Mouse (Mus musculus) spleen, adult 2 months (tissue): ENCODE measurements around the gene Ankrd31. TPM values are rescaled to one million over a fixed set of nuclear protein-coding genes. Genes with fewer than 3 reads are reported as not detected.

Source experiments
- DNase-seq, 2 experiments: peaks; one replicate each; pipeline versions ENCODE4 v3.0.0 to v3.0.0-alpha.2; 2012 to 2021; ENCODE audit warnings: low spot score in 2 of 2, low read depth in 1 of 2
- H3K27ac ChIP-seq: fragments of 200-500 bp; 2 replicates; pipeline ENCODE4 v1.5.1; 2012; ENCODE audit warnings: low read length, inconsistent platforms; ENCODE audit not compliant: insufficient read depth
- H3K27me3 ChIP-seq: fragments of 200-500 bp; 2 replicates; pipeline ENCODE4 v1.6.1; 2012; ENCODE audit warnings: mild to moderate bottlenecking, moderate library complexity, low read length, inconsistent platforms; ENCODE audit not compliant: control insufficient read depth, insufficient read depth
- H3K36me3 ChIP-seq: fragments of 200-500 bp; 2 replicates; pipeline ENCODE4 v1.6.1; 2012; ENCODE audit warnings: mild to moderate bottlenecking, low read length, inconsistent platforms; ENCODE audit not compliant: control insufficient read depth, insufficient read depth
- H3K4me1 ChIP-seq: fragments of 200-500 bp; 2 replicates; pipeline ENCODE4 v1.6.1; 2011; ENCODE audit warnings: inconsistent platforms; ENCODE audit not compliant: control insufficient read depth, insufficient read depth, insufficient read length
- H3K4me3 ChIP-seq: fragments of 200-500 bp; 2 replicates; pipeline ENCODE4 v1.5.1; 2011; ENCODE audit warnings: mild to moderate bottlenecking, inconsistent platforms; ENCODE audit not compliant: insufficient read depth, insufficient read length; ENCODE audit errors: extremely low read depth
- CTCF ChIP-seq: fragments of 200-500 bp; IDR thresholded peaks from 2 replicates; pipeline ENCODE4 v1.5.1; 2011; ENCODE audit warnings: mild to moderate bottlenecking, inconsistent platforms; ENCODE audit not compliant: insufficient read depth, insufficient read length, insufficient replicate concordance; ENCODE audit errors: extremely low read depth
- POLR2A ChIP-seq: fragments of 200-500 bp; IDR thresholded peaks from 2 replicates; pipeline ENCODE4 v1.6.1; 2011; ENCODE audit warnings: low read depth, low read length, inconsistent platforms
- WGBS: fragments of 180-500 bp; shearing (Covaris S2); methylation state at CpG from one replicate; pipeline ENCODE4 v1.1.7; 2018; 5-methylcytosine and 5-hydroxymethylcytosine counted together
- polyA plus RNA-seq: library from polyadenylated mRNA; depleted of rRNA; stranded (reverse); fragments of >200 nt; gene quantifications from 2 replicates; pipeline ENCODE4 v1.2.3, GENCODE M21; 2012

Ankrd31 gene
- polyA plus RNA-seq, 1 experiment: not detected

DNA sequence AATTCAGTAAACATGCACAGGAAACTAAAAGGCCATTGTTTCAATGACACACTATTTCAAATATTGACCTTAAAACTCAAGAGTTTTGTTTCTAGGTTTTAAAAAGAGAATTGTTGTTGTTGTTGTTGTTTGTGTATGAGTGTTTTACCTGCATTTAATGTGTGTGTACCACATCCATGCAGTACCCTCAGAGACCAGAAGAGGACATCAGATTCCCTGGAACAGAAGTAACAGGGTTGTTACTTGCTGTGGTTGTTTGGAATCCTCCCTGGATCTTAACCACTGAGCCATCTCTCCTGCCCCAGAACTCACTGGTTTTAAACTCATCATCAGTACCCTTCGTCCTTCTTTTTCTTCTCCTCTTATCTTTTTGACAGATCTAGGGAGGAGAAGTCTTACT is 105.2 kb downstream of the Ankrd31 start:
- no peak for DNase-seq
- 66% methylated on average over 1 of the region's 1 CpGs for WGBS
- no peak overlapping the region for H3K4me3 ChIP-seq
- TF ChIP-seq POLR2A (no peak), CTCF (no peak)
- H3K27ac ChIP-seq: no peak overlapping the region
- H3K4me1 ChIP-seq: no peaks in the 10 kb centered on the region
- H3K27me3 ChIP-seq: no peaks in the 10 kb centered on the region
- H3K36me3 ChIP-seq: no peaks in the 10 kb centered on the region

DNA sequence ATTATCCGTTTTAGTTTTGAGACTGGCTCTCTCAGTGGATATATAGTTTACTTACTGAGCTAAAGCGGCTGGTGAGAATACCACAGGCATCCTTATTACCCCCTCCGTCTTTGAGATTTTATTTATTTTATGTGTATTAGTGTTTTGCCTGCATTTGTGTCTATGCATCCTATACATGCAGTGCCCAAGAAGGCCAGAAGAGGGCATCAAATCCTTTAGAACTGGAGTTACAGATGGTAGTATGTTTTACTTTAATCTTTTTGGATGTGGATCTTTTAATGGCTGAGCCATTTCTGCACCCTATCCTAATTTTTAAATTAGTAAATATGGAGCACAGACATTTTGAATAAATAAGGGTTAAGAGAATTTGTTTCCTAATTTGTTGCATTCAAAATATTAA is 107.1 kb downstream of the Ankrd31 start:
- Histone ChIP-seq H3K27ac (no peak overlapping the region), H3K4me1 (no peaks in the 10 kb centered on the region), H3K36me3 (no peaks in the 10 kb centered on the region), H3K27me3 (no peaks in the 10 kb centered on the region), H3K4me3 (no peak overlapping the region)
- no peak for TF ChIP-seq CTCF
- TF ChIP-seq POLR2A: no peak
- peak; percentile 4 to 21 for DNase-seq
- WGBS: 22% methylated on average over 3 of the region's 3 CpGs

DNA sequence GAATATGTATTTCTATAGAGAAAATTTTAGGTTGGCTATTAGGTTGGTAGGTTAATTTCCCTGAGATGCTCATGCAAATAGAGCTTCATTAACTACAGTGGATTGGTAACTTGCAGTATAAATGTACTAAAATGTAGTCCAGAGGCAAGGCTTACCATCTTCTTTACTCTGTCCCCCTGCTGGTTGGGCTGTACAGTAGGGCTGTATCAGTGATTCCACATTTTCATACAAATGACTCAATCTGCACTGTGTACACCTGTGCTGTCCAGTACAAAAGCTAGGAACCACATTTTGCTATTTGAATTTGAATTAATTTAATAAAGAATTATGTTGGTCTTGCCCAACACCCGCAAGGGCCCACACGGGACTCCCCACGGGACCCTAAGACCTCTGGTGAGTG is 111.1 kb downstream of the Ankrd31 start:
- H3K27ac ChIP-seq: no peak overlapping the region
- H3K4me3 ChIP-seq: no peak overlapping the region
- H3K4me1 ChIP-seq: no peaks in the 10 kb centered on the region
- TF ChIP-seq POLR2A (no peak), CTCF (no peak)
- H3K36me3 ChIP-seq: no peaks in the 10 kb centered on the region
- no peak for DNase-seq
- WGBS: 94% methylated on average over 3 of the region's 3 CpGs
- H3K27me3 ChIP-seq: no peaks in the 10 kb centered on the region

- 80% methylated on average over 4 of the region's 4 CpGs for WGBS
- no peaks in the 10 kb centered on the region for H3K4me1 ChIP-seq
Observed at GRCm38 (mm10) chr13:96870742-96871141, 122.7 kb downstream of the Ankrd31 start.

GRCm38 (mm10) chr13:96874071-96874470 is 126.0 kb downstream of the Ankrd31 start:
- H3K27me3 ChIP-seq: no peaks in the 10 kb centered on the region
- TF ChIP-seq POLR2A: no peak
- no peak for TF ChIP-seq CTCF

More at GRCm38 (mm10) chr13:96870742-96871141, 122.7 kb downstream of the Ankrd31 start:
- no peak for TF ChIP-seq CTCF
- no peak for TF ChIP-seq POLR2A
- Histone ChIP-seq H3K36me3 (no peaks in the 10 kb centered on the region), H3K27ac (no peak overlapping the region), H3K4me3 (no peak overlapping the region), H3K27me3 (no peaks in the 10 kb centered on the region)
- no peak for DNase-seq

DNA sequence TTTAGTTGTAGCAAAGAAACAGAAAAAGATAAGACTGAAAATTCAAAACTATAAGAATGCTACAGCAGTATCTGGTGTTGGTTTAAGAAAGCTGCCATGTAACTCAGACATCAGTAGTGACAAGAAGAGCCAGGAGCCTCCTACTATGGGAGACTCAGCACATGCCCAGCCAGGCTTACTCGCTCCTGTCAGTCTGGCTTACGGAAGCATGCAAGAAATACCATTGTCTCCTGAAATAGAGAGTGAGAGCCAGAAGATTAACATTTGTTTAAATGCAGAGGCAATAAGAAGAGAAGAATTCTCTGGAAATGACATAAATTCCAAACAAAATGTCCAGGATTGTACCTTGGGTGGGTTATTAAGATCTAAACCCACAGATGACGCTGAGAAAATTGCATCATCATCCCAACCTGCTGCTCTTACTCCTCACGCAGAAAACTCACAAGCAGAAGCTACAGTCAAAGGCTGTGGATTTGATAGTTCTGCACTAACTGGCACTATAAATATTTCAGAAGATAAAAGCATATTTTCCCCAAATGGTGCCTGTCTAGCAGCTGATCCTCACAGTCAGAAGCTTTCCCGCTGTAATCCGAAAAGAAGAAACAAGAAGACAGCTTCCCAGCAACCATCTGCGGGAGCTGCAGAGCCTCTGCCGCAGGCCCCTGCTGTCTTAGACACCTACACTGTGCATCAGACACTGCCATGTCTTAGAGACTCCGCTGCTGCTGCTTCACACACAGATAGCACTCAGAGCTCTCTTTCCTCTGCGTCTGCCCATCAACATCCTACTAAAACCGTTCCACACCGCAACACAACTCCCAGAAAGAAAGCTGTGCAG is 130.4 kb downstream of the Ankrd31 start:
- TF ChIP-seq CTCF (no peak), POLR2A (no peak)
- DNase-seq: no peak
- no peak overlapping the region for H3K4me3 ChIP-seq
- no peaks in the 10 kb centered on the region for H3K27me3 ChIP-seq
- WGBS: 91% methylated on average over 12 of the region's 12 CpGs
- no peak overlapping the region for H3K27ac ChIP-seq
- no peaks in the 10 kb centered on the region for H3K36me3 ChIP-seq
- no peaks in the 10 kb centered on the region for H3K4me1 ChIP-seq

More at GRCm38 (mm10) chr13:96874071-96874470, 126.0 kb downstream of the Ankrd31 start:
- DNase-seq: no peak
- Histone ChIP-seq H3K36me3 (no peaks in the 10 kb centered on the region), H3K4me3 (no peak overlapping the region), H3K4me1 (no peaks in the 10 kb centered on the region), H3K27ac (no peak overlapping the region)

- no peak for DNase-seq
- Histone ChIP-seq H3K27me3 (no peaks in the 10 kb centered on the region), H3K27ac (no peak overlapping the region), H3K4me1 (no peaks in the 10 kb centered on the region), H3K4me3 (no peak overlapping the region), H3K36me3 (no peaks in the 10 kb centered on the region)
- WGBS: 96% methylated on average over 1 of the region's 1 CpGs
- TF ChIP-seq CTCF: no peak
- no peak for TF ChIP-seq POLR2A
Observed at GRCm38 (mm10) chr13:96884534-96884933, 136.5 kb downstream of the Ankrd31 start.
